Mouse (Mus musculus): ENCODE measurements around the gene Shld1. TPM values are rescaled to one million over a fixed set of nuclear protein-coding genes. Genes with fewer than 3 reads are reported as not detected.

The Shld1 gene
- total and polyA plus RNA-seq, 3 experiments, result 8.0 to 8.8 TPM; not detected in 1

DNA sequence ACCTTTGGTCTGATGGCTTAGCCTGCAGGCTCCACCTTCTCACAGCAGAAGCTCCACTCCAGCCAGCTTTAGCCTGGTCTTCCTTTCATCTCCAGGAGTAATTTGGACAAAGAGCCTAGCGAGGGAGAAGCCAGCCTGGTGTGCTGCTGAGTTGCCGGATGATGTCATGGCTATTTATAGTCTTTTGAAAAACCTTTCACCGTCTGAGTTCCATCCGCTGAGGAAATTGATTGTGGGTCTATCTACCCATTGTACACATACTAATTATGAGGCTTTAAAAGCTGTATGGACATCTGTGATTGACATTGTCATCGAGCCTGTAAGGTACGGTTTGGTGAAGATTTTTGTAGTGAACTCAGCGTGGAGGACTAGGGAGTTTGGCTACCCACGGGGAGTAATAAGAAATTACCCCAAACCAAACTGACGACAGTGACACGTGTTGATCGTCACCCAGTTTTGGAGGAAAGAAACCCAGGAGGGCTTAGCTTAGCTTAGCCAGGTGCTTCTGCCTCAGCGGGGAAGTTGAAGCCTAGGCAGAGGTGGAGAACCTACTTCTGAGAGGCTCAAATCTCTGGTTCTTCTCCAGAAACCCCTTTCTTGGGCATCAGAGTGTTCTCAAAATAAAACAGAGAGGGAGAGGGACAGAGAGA lies 28.8 kb downstream of the Shld1 start:
- Histone ChIP-seq H3K4me1 (ENCODE audit: control insufficient read depth in 1 of 2, insufficient read depth in 2 of 2, low read length in 2 of 2) (no peaks in the 10 kb centered on the region), H3K79me2 (ENCODE audit: control insufficient read depth, insufficient read depth, low read length, poor library complexity) (no peaks in the 10 kb centered on the region), H3K27ac (ENCODE audit: control insufficient read depth, low read depth, low read length) (no peak overlapping the region), H3K4me3 (ENCODE audit: control insufficient read depth in 1 of 2, insufficient read depth in 1 of 2, low read depth in 2 of 2, low read length in 2 of 2) (no peak overlapping the region), H3K9me3 (replicated peaks; ENCODE audit: insufficient read depth, low read length) (no peaks in the 10 kb centered on the region), H3K27me3 (ENCODE audit: control insufficient read depth in 1 of 2, insufficient read depth in 2 of 2, low read length in 2 of 2) (no peaks in the 10 kb centered on the region), H3K36me3 (ENCODE audit: control insufficient read depth in 1 of 2, insufficient read depth in 2 of 2, low read length in 2 of 2) (no peaks in the 10 kb centered on the region), H3K9ac (ENCODE audit: control insufficient read depth, low read depth, low read length, poor library complexity, severe bottlenecking) (no peak overlapping the region)
- DNase-seq (ENCODE audit: low read depth, low spot score), result no peak
- no peak for TF ChIP-seq MAFK (IDR thresholded peaks at IDR 0.05; ENCODE audit: borderline replicate concordance, low read depth, low read length)
- no peak for TF ChIP-seq HCFC1 (IDR thresholded peaks at IDR 0.05; ENCODE audit: low read depth, low read length)
- no peak for TF ChIP-seq CHD2 (IDR thresholded peaks at IDR 0.05; ENCODE audit: low read length)
- TF ChIP-seq RAD21 (IDR thresholded peaks at IDR 0.05; ENCODE audit: low read depth, low read length), result no peak
- TF ChIP-seq TBP (IDR thresholded peaks at IDR 0.05; ENCODE audit: low read depth, low read length), result no peak
- no peak for TF ChIP-seq RCOR1 (IDR thresholded peaks at IDR 0.05; ENCODE audit: low read depth, low read length)
- TF ChIP-seq JUND (IDR thresholded peaks at IDR 0.05; ENCODE audit: low read depth, low read length), result no peak

DNA sequence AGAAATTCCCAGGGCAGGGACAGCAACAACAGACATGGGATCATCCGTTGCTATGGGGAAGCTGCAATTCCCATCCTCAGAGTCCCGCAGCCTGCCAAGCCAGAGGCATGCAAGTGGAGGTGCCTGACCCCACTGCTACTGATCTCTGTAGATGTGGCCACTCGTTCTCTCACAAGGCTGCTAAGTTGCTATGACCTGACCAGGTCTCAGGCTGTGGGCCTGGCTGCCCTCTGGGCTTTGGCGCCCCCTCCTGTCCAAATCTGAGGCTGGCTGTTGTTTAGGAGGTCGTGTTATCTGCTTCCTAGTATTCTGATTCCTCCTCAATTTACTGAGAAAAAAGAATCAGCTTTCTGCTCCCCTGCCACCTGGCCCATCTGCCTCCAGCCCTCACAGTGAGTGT lies 29.4 kb downstream of the Shld1 start:
- H3K9me3 ChIP-seq (replicated peaks; ENCODE audit: insufficient read depth, low read length), result no peaks in the 10 kb centered on the region
- H3K79me2 ChIP-seq (ENCODE audit: control insufficient read depth, insufficient read depth, low read length, poor library complexity), result no peaks in the 10 kb centered on the region
- no peaks in the 10 kb centered on the region for H3K4me1 ChIP-seq (ENCODE audit: control insufficient read depth in 1 of 2, insufficient read depth in 2 of 2, low read length in 2 of 2)
- no peaks in the 10 kb centered on the region for H3K36me3 ChIP-seq (ENCODE audit: control insufficient read depth in 1 of 2, insufficient read depth in 2 of 2, low read length in 2 of 2)
- H3K27ac ChIP-seq (ENCODE audit: control insufficient read depth, low read depth, low read length), result no peak overlapping the region
- peak; percentile 58 for DNase-seq (ENCODE audit: low read depth, low spot score)
- H3K27me3 ChIP-seq (ENCODE audit: control insufficient read depth in 1 of 2, insufficient read depth in 2 of 2, low read length in 2 of 2), result no peaks in the 10 kb centered on the region
- TF ChIP-seq TCF12 (IDR thresholded peaks at IDR 0.05; ENCODE audit: low read depth, low read length) (no peak), MXI1 (IDR thresholded peaks at IDR 0.05; ENCODE audit: low read depth, low read length) (no peak), E2F4 (IDR thresholded peaks at IDR 0.05; ENCODE audit: borderline replicate concordance, low read depth, low read length) (no peak), UBTF (IDR thresholded peaks at IDR 0.05; ENCODE audit: borderline replicate concordance, insufficient read depth, low read depth, low read length) (no peak), MYB (IDR thresholded peaks at IDR 0.05; ENCODE audit: low read depth, low read length) (no peak), ETS1 (IDR thresholded peaks at IDR 0.05; ENCODE audit: low read depth, low read length) (no peak), KAT2A (conservative IDR thresholded peaks at IDR 0.05; ENCODE audit: low read depth, low read length) (no peak), BHLHE40 (IDR thresholded peaks at IDR 0.05; ENCODE audit: borderline replicate concordance, low read depth, low read length) (no peak), USF2 (IDR thresholded peaks at IDR 0.05; ENCODE audit: borderline replicate concordance in 1 of 2, insufficient read depth in 1 of 2, low read depth in 1 of 2, low read length in 2 of 2) (no peak), GATA1 (IDR thresholded peaks at IDR 0.05; ENCODE audit: low read depth, low read length) (no peak), CTCF (IDR thresholded peaks at IDR 0.05 in 2 of 3, conservative IDR thresholded peaks at IDR 0.05 in 1 of 3; ENCODE audit: control insufficient read depth in 1 of 3, insufficient read depth in 1 of 3, low read depth in 2 of 3, low read length in 3 of 3, poor library complexity in 1 of 3, severe bottlenecking in 1 of 3) (peak; percentile 80 to 88 (median 85)), POLR2AphosphoS5 (IDR thresholded peaks at IDR 0.05; ENCODE audit: borderline replicate concordance, low read depth, low read length) (no peak), MAX (IDR thresholded peaks at IDR 0.05; ENCODE audit: low read length) (no peak), ELF1 (IDR thresholded peaks at IDR 0.05; ENCODE audit: low read depth, low read length) (no peak), ZNF384 (IDR thresholded peaks at IDR 0.05; ENCODE audit: low read depth, low read length) (no peak), GABPA (IDR thresholded peaks at IDR 0.05; ENCODE audit: low read depth, low read length) (no peak), ZMIZ1 (IDR thresholded peaks at IDR 0.05; ENCODE audit: low read depth, low read length) (no peak), SMC3 (IDR thresholded peaks at IDR 0.05; ENCODE audit: low read depth, low read length) (peak; percentile 85), TBP (IDR thresholded peaks at IDR 0.05; ENCODE audit: low read depth, low read length) (no peak), JUND (IDR thresholded peaks at IDR 0.05; ENCODE audit: low read depth, low read length) (no peak), USF1 (IDR thresholded peaks at IDR 0.05; ENCODE audit: low read depth, low read length) (no peak), NELFE (IDR thresholded peaks at IDR 0.05; ENCODE audit: low read depth, low read length) (no peak), ZC3H11A (IDR thresholded peaks at IDR 0.05; ENCODE audit: low read depth, low read length) (peak; percentile 65), EP300 (IDR thresholded peaks at IDR 0.05; ENCODE audit: low read depth in 1 of 2, low read length in 2 of 2) (no peak), RAD21 (IDR thresholded peaks at IDR 0.05; ENCODE audit: low read depth, low read length) (peak; percentile 72), HCFC1 (IDR thresholded peaks at IDR 0.05; ENCODE audit: low read depth, low read length) (no peak), ZKSCAN1 (IDR thresholded peaks at IDR 0.05; ENCODE audit: low read depth, low read length) (no peak)
- H3K4me3 ChIP-seq (ENCODE audit: control insufficient read depth in 1 of 2, insufficient read depth in 1 of 2, low read depth in 2 of 2, low read length in 2 of 2), result no peak overlapping the region
- no peak overlapping the region for H3K9ac ChIP-seq (ENCODE audit: control insufficient read depth, low read depth, low read length, poor library complexity, severe bottlenecking)

All from MEL (cell line).